In the genomic region with DNA sequence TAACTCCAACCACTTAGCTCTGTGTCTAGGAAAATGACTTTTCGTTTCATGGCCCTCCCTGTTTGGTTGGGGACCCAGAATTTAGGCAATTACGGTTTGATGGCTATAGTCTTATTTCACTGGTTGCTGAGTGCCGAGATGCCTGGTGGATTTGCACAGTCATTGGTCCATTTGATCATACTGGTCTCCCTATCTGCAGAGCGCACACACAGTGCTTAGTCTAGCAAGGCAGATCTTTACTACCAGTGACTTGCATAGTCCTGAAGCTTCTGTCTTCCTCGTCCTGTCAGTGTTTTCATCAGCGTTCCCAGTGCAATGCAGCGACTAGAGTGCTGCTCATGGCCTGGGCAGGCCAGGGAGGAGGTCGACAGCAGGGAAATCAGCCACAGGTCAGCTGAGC, we compare ENCODE assay signal across 15 mouse cellular contexts.
"Had no signal": no experiment of that assay in that cellular context is flagged by ENCODE, and none has a peak within 500 bp of the region (broad histone marks: within the 10 kb centered on the region; RNA-seq: fewer than 3 reads in every experiment).

No protein-coding gene starts in this region.

- H3K4me2 ChIP-seq: limb, embryonic 12.5 days; lung, embryonic 15.5 days; midbrain, embryonic 15.5 days; neural tube, embryonic 12.5 days had no signal

- H3K27me3 ChIP-seq: limb, embryonic 12.5 days; lung, embryonic 15.5 days; midbrain, embryonic 15.5 days had no signal

- H3K36me3 ChIP-seq: limb, embryonic 12.5 days; lung, embryonic 15.5 days; midbrain, embryonic 10.5 days; midbrain, embryonic 15.5 days; neural tube, embryonic 12.5 days had no signal

- H3K27ac ChIP-seq: left cerebral cortex, adult 2 months; limb, embryonic 12.5 days; lung, embryonic 15.5 days; macrophage; midbrain, embryonic 10.5 days; midbrain, embryonic 15.5 days; neural tube, embryonic 12.5 days had no signal

- DNase-seq: kidney, adult 2 months; kidney, postnatal 25 days; lung, postnatal 14 days; retina, postnatal 1 day; right cerebral cortex, postnatal 4 days; spleen, adult 18-20 months; thymus, adult 18-20 months; thymus, postnatal 14 days had no signal

- ATAC-seq: midbrain, embryonic 15.5 days had no signal

- H3K9ac ChIP-seq: limb, embryonic 12.5 days; lung, embryonic 15.5 days; midbrain, embryonic 15.5 days; neural tube, embryonic 12.5 days had no signal

- H3K4me3 ChIP-seq: left cerebral cortex, adult 2 months; limb, embryonic 12.5 days; lung, embryonic 15.5 days; midbrain, embryonic 10.5 days; midbrain, embryonic 15.5 days; neural tube, embryonic 12.5 days had no signal

- H3K9me3 ChIP-seq: limb, embryonic 12.5 days; lung, embryonic 15.5 days; midbrain, embryonic 10.5 days; midbrain, embryonic 15.5 days; neural tube, embryonic 12.5 days had no signal
